Mouse (Mus musculus) mouse embryonic stem cell (cell line): ENCODE measurements around the gene Wdr27.
"Not testable (repeated sequence)": the region's sequence is repeated elsewhere in the genome, so short reads cannot be mapped to it uniquely, and the experiment has no call there.

Experiments used
- in situ Hi-C, 2 experiments: fragments of 300-500 bp; cut with MboI; formaldehyde crosslinking; loops; 1 replicate in 1 of 2; 3 replicates in 1 of 2; pipeline ENCODE4 v1.14.3; 2019 to 2020; ENCODE audit warnings: low sequenced_read_pairs in 2 of 2, low pct_unique_long_range_greater_than_20kb in 1 of 2, mixed read lengths in 1 of 2; ENCODE audit not compliant: unreplicated experiment in 1 of 2

The Wdr27 gene

GRCm38 (mm10) chr17:14943009-14943728 lies at the start of gene Wdr27, which contains the start of gene 1600012H06Rik:
Gene Wdr27, minus strand, starts transcription at chr17:14943158.
Gene 1600012H06Rik, plus strand, starts transcription at chr17:14943184.
- in situ Hi-C loops: no loop called here

GRCm38 (mm10) chr17:14992522-14993138 lies 49.7 kb upstream of the Wdr27 start:
- in situ Hi-C loops: not testable (repeated sequence)

GRCm38 (mm10) chr17:14990116-14990702 lies 47.3 kb upstream of the Wdr27 start:
- in situ Hi-C loops: not testable (repeated sequence)

- in situ Hi-C loops: not testable (repeated sequence)
Observed at GRCm38 (mm10) chr17:14978362-14979038, 35.5 kb upstream of the Wdr27 start, which contains the start of the genes 9030025P20Rik and Gm3417. Gene 9030025P20Rik, plus strand, starts transcription at chr17:14978468. Gene Gm3417, minus strand, starts transcription at chr17:14978790.

GRCm38 (mm10) chr17:14977718-14978361 lies 34.9 kb upstream of the Wdr27 start:
- in situ Hi-C loops: not testable (repeated sequence)

GRCm38 (mm10) chr17:14968373-14968913 lies 25.5 kb upstream of the Wdr27 start:
- in situ Hi-C loops: not testable (repeated sequence)

- in situ Hi-C loops: not testable (repeated sequence)
Observed at GRCm38 (mm10) chr17:14961557-14962154, 18.7 kb upstream of the Wdr27 start.

GRCm38 (mm10) chr17:14960951-14961556 lies 18.1 kb upstream of the Wdr27 start, which contains the start of gene Phf10:
Gene Phf10, minus strand, starts transcription at chr17:14961273.
- in situ Hi-C loops: not testable (repeated sequence)

GRCm38 (mm10) chr17:14960520-14960919 lies 17.6 kb upstream of the Wdr27 start:
- in situ Hi-C loops: no loop called here

- in situ Hi-C loops: no loop called here
Observed at GRCm38 (mm10) chr17:14959979-14960378, 17.0 kb upstream of the Wdr27 start.

- in situ Hi-C loops: no loop called here
Observed at GRCm38 (mm10) chr17:14958686-14959327, 15.8 kb upstream of the Wdr27 start.

GRCm38 (mm10) chr17:14953452-14953851 lies 10.5 kb upstream of the Wdr27 start:
- in situ Hi-C loops: no loop called here

- in situ Hi-C loops: no loop called here
Observed at GRCm38 (mm10) chr17:14949161-14949827, 6.3 kb upstream of the Wdr27 start.

GRCm38 (mm10) chr17:14944551-14944950 lies 1.6 kb upstream of the Wdr27 start:
- in situ Hi-C loops: no loop called here

- in situ Hi-C loops: no loop called here
Observed at GRCm38 (mm10) chr17:14943729-14944059, 736 bp upstream of the Wdr27 start.

GRCm38 (mm10) chr17:14942181-14942580 lies 777 bp downstream of the Wdr27 start:
- in situ Hi-C loops: not testable (repeated sequence)
